9 mouse cellular contexts compared by ENCODE assay signal in genomic region chr6:83101688-83102556, GRCm38 (mm10). TPM values are rescaled to one million over a fixed set of nuclear protein-coding genes. Genes with fewer than 3 reads are reported as not detected.
A peak's percentile ranks its signal among the peaks of the same experiment; 100 is the strongest.
DNase-seq lines count a peak whose midpoint lies in the region; ATAC-seq and TF ChIP-seq lines count a peak whose summit lies in the region.
"Had no signal": no experiment of that assay in that cellular context is flagged by ENCODE, and none has a peak within 500 bp of the region (broad histone marks: within the 10 kb centered on the region; RNA-seq: fewer than 3 reads in every experiment).

No protein-coding gene starts in this region.

- H3K4me3 ChIP-seq in embryonic facial prominence, embryonic 12.5 days = peak overlapping the region; percentile 50
- peak overlapping the region; percentile 62 to 67 for H3K4me3 ChIP-seq in heart, embryonic 14.5 days (ENCODE audit: control insufficient read depth in 1 of 2, insufficient read depth in 1 of 2, low read depth in 1 of 2, low read length in 2 of 2)
- peak overlapping the region; percentile 71 for H3K4me3 ChIP-seq in kidney, postnatal 0 days (replicated peaks; ENCODE audit: low read depth, low read length)
- H3K4me3 ChIP-seq in lung, embryonic 16.5 days (ENCODE audit: low read length) = peak overlapping the region; percentile 85

- peaks cover 7% of the 10 kb centered on the region; the same call in 1 of the 2 replicates for H3K27me3 ChIP-seq in embryonic facial prominence, embryonic 12.5 days
- no peaks in the 10 kb centered on the region for H3K27me3 ChIP-seq in heart, embryonic 14.5 days (ENCODE audit: control insufficient read depth, insufficient read depth, low read length)
- no peaks in the 10 kb centered on the region for H3K27me3 ChIP-seq in kidney, postnatal 0 days (ENCODE audit: insufficient read depth, low read length)
- no peaks in the 10 kb centered on the region for H3K27me3 ChIP-seq in lung, embryonic 16.5 days (ENCODE audit: control insufficient read depth, insufficient read depth, low read depth, low read length)

- no peaks in the 10 kb centered on the region for H3K9me3 ChIP-seq in embryonic facial prominence, embryonic 12.5 days
- H3K9me3 ChIP-seq in heart, embryonic 14.5 days (ENCODE audit: control insufficient read depth, low read length) = no peaks in the 10 kb centered on the region
- no peaks in the 10 kb centered on the region for H3K9me3 ChIP-seq in kidney, postnatal 0 days (replicated peaks; ENCODE audit: low read length)
- no peaks in the 10 kb centered on the region for H3K9me3 ChIP-seq in lung, embryonic 16.5 days (ENCODE audit: control insufficient read depth, low read length)

- peak; percentile 82 for ATAC-seq in embryonic facial prominence, embryonic 12.5 days (ENCODE audit: insufficient number of reproducible peaks, insufficient read depth, low FRiP score, low TSS enrichment)
- ATAC-seq in heart, embryonic 14.5 days (ENCODE audit: insufficient number of reproducible peaks, insufficient read depth, low FRiP score, low read depth) = peak; percentile 75
- ATAC-seq in kidney, postnatal 0 days (replicated peaks; ENCODE audit: low FRiP score, low read depth) = peak; percentile 67
- ATAC-seq in lung, embryonic 16.5 days (ENCODE audit: low read depth) = peak; percentile 85
- ATAC-seq in neutrophil, adult 5-6 weeks (ENCODE audit: extremely low read depth, insufficient number of reproducible peaks, low FRiP score, poor library complexity, severe bottlenecking) = peak; percentile 45; the same call in 1 of the 2 replicates

- peaks cover 12% of the 10 kb centered on the region for H3K4me1 ChIP-seq in embryonic facial prominence, embryonic 12.5 days
- peaks cover 10 to 13% of the 10 kb centered on the region in 2 experiments; a peak in 3 of 4 replicates for H3K4me1 ChIP-seq in heart, embryonic 14.5 days (ENCODE audit: control insufficient read depth in 2 of 2, insufficient read depth in 2 of 2, low read length in 2 of 2)
- H3K4me1 ChIP-seq in kidney, postnatal 0 days (replicated peaks; ENCODE audit: insufficient read depth, low read length) = peaks cover 19% of the 10 kb centered on the region
- H3K4me1 ChIP-seq in lung, embryonic 16.5 days (replicated peaks; ENCODE audit: control insufficient read depth, insufficient read depth, low read length) = peaks cover 14% of the 10 kb centered on the region

- DNase-seq in CD4-positive, CD25-positive, alpha-beta regulatory T cell, adult 2 months (ENCODE audit: low read depth, low spot score) = peak; percentile 87
- peak; percentile 71 for DNase-seq in adipocyte (ENCODE audit: low spot score)
- peak; percentile 80 for DNase-seq in kidney, postnatal 0 days (ENCODE audit: low spot score)
- DNase-seq in thymus, postnatal 10 days (ENCODE audit: low spot score in 2 of 2) = peak; percentile 71 to 82

- H3K36me3 ChIP-seq in embryonic facial prominence, embryonic 12.5 days = peaks cover 7% of the 10 kb centered on the region; the same call in 1 of the 2 replicates
- H3K36me3 ChIP-seq in heart, embryonic 14.5 days (ENCODE audit: control insufficient read depth, insufficient read depth, low read length) = peaks cover 8% of the 10 kb centered on the region
- no peaks in the 10 kb centered on the region for H3K36me3 ChIP-seq in kidney, postnatal 0 days (ENCODE audit: insufficient read depth, low read length)
- H3K36me3 ChIP-seq in lung, embryonic 16.5 days (ENCODE audit: control insufficient read depth, insufficient read depth, low read length) = no peaks in the 10 kb centered on the region; the same call in 1 of the 2 replicates

- peak overlapping the region; percentile 97 for H3K4me2 ChIP-seq in embryonic facial prominence, embryonic 12.5 days (replicated peaks)
- peak overlapping the region; percentile 100 for H3K4me2 ChIP-seq in heart, embryonic 14.5 days (ENCODE audit: low read length)
- peak overlapping the region; percentile 81 for H3K4me2 ChIP-seq in kidney, postnatal 0 days (ENCODE audit: low read length)
- H3K4me2 ChIP-seq in lung, embryonic 16.5 days (ENCODE audit: low read depth, low read length) = peak overlapping the region; percentile 100

- peak; percentile 69 for TF ChIP-seq CTCF in kidney, postnatal 0 days (IDR thresholded peaks at IDR 0.05; ENCODE audit: low read depth)

- H3K9ac ChIP-seq in embryonic facial prominence, embryonic 12.5 days = peak overlapping the region; percentile 82
- H3K9ac ChIP-seq in heart, embryonic 14.5 days (ENCODE audit: low read length) = peak overlapping the region; percentile 88
- H3K9ac ChIP-seq in kidney, postnatal 0 days (ENCODE audit: low read depth, low read length) = peak overlapping the region; percentile 81
- H3K9ac ChIP-seq in lung, embryonic 16.5 days (ENCODE audit: low read length) = peak overlapping the region; percentile 87

- H3K27ac ChIP-seq in embryonic facial prominence, embryonic 12.5 days = peak overlapping the region; percentile 56
- H3K27ac ChIP-seq in heart, embryonic 14.5 days (replicated peaks in 1 of 2; ENCODE audit: control insufficient read depth in 1 of 2, insufficient read depth in 1 of 2, low read depth in 2 of 2, low read length in 2 of 2) = peak overlapping the region; percentile 6 to 80; a peak in 3 of 4 replicates
- H3K27ac ChIP-seq in kidney, postnatal 0 days = peak overlapping the region; percentile 83
- H3K27ac ChIP-seq in lung, embryonic 16.5 days (ENCODE audit: low read length) = peak overlapping the region; percentile 86

- WGBS in embryonic facial prominence, embryonic 12.5 days = 1% methylated on average over 72 of the region's 74 CpGs
- under 1% methylated on average over 74 of the region's 74 CpGs for WGBS in heart, embryonic 14.5 days
- under 1% methylated on average over 63 of the region's 74 CpGs for WGBS in kidney, postnatal 0 days
- WGBS in lung, embryonic 16.5 days = under 1% methylated on average over 73 of the region's 74 CpGs

RNA-seq across cellular contexts. Expression of gene Gm42688, which starts 0.5 kb away (rescaled TPM):
- 3.5 and 4.2 TPM in 2 replicates for polyA plus RNA-seq in embryonic facial prominence, embryonic 12.5 days (2016; fragmentation: Nextera tagmentation; extraction: Ambion mirVana)
- 1.3 and 1.5 TPM in 2 replicates for polyA plus RNA-seq in heart, embryonic 14.5 days (2014; fragmentation: Nextera tagmentation; extraction: Ambion mirVana)
- 2.7 and 2.9 TPM in 2 replicates for polyA plus RNA-seq in kidney, postnatal 0 days (2015; fragmentation: Nextera tagmentation; extraction: Ambion mirVana)
- 2.2 and 2.9 TPM in 2 replicates for polyA plus RNA-seq in lung, embryonic 16.5 days (2015; fragmentation: Nextera tagmentation; extraction: Ambion mirVana)
- 6.6 and 7.6 TPM in 2 replicates for total RNA-seq in neutrophil, adult 5-6 weeks (2017)

RNA-seq across cellular contexts. Expression of gene Ccdc142, which starts 0.5 kb away (rescaled TPM):
- 2.9 and 4.1 TPM in 2 replicates for polyA plus RNA-seq in embryonic facial prominence, embryonic 12.5 days (2016; fragmentation: Nextera tagmentation; extraction: Ambion mirVana)
- polyA plus RNA-seq in heart, embryonic 14.5 days (2014; fragmentation: Nextera tagmentation; extraction: Ambion mirVana) = 1.6 and 2.2 TPM in 2 replicates
- polyA plus RNA-seq in kidney, postnatal 0 days (2015; fragmentation: Nextera tagmentation; extraction: Ambion mirVana) = 2.0 and 2.7 TPM in 2 replicates
- 1.1 and 3.7 TPM in 2 replicates for polyA plus RNA-seq in lung, embryonic 16.5 days (2015; fragmentation: Nextera tagmentation; extraction: Ambion mirVana)
- total RNA-seq in neutrophil, adult 5-6 weeks (2017) = 8.6 and 11.9 TPM in 2 replicates

RNA-seq across cellular contexts. Expression of gene Mrpl53, which starts 6.9 kb away (rescaled TPM):
- 132 and 139 TPM in 2 replicates for polyA plus RNA-seq in embryonic facial prominence, embryonic 12.5 days (2016; fragmentation: Nextera tagmentation; extraction: Ambion mirVana)
- polyA plus RNA-seq in heart, embryonic 14.5 days (2014; fragmentation: Nextera tagmentation; extraction: Ambion mirVana) = 179 and 180 TPM in 2 replicates
- polyA plus RNA-seq in kidney, postnatal 0 days (2015; fragmentation: Nextera tagmentation; extraction: Ambion mirVana) = 165 and 166 TPM in 2 replicates
- polyA plus RNA-seq in lung, embryonic 16.5 days (2015; fragmentation: Nextera tagmentation; extraction: Ambion mirVana) = 137 and 138 TPM in 2 replicates
- 8.8 and 20.5 TPM in 2 replicates for total RNA-seq in neutrophil, adult 5-6 weeks (2017)

RNA-seq across cellular contexts. Expression of gene Mogs, which starts 13.4 kb away (rescaled TPM):
- polyA plus RNA-seq in embryonic facial prominence, embryonic 12.5 days (2016; fragmentation: Nextera tagmentation; extraction: Ambion mirVana) = 54.9 and 55.2 TPM in 2 replicates
- polyA plus RNA-seq in heart, embryonic 14.5 days (2014; fragmentation: Nextera tagmentation; extraction: Ambion mirVana) = 17.8 and 21.6 TPM in 2 replicates
- 33.9 and 37.6 TPM in 2 replicates for polyA plus RNA-seq in kidney, postnatal 0 days (2015; fragmentation: Nextera tagmentation; extraction: Ambion mirVana)
- polyA plus RNA-seq in lung, embryonic 16.5 days (2015; fragmentation: Nextera tagmentation; extraction: Ambion mirVana) = 9.0 and 13.7 TPM in 2 replicates
- 36.2 and 36.5 TPM in 2 replicates for total RNA-seq in neutrophil, adult 5-6 weeks (2017)

RNA-seq across cellular contexts. Expression of gene Lbx2, which starts 15.8 kb away (rescaled TPM):
- polyA plus RNA-seq in embryonic facial prominence, embryonic 12.5 days (2016; fragmentation: Nextera tagmentation; extraction: Ambion mirVana) = 0.57 and 1.1 TPM in 2 replicates
- polyA plus RNA-seq in heart, embryonic 14.5 days (2014; fragmentation: Nextera tagmentation; extraction: Ambion mirVana) = 0.28 TPM in 1 of 2 replicates, not detected in the other
- polyA plus RNA-seq in kidney, postnatal 0 days (2015; fragmentation: Nextera tagmentation; extraction: Ambion mirVana) = 3.1 and 4.8 TPM in 2 replicates
- polyA plus RNA-seq in lung, embryonic 16.5 days (2015; fragmentation: Nextera tagmentation; extraction: Ambion mirVana) = 0.59 and 0.89 TPM in 2 replicates
- not detected in 2 replicates for total RNA-seq in neutrophil, adult 5-6 weeks (2017)
- total RNA-seq: gastrocnemius, postnatal 4 days had no signal

Comparison
In these comparisons a context has a peak if more than half of its experiments do, and no peak if none do; other contexts are left out.
1. Peak in every context shown above with its lines: DNase-seq, ATAC-seq, H3K4me3 ChIP-seq and H3K27ac ChIP-seq.